Mouse (Mus musculus): Measurements from ENCODE around the gene Ybx3.

- TF ChIP-seq CTCF (IDR thresholded peaks at IDR 0.05; ENCODE audit: control insufficient read depth, insufficient read depth, insufficient replicate concordance, low read depth, low read length) (no peak), POLR2A (IDR thresholded peaks at IDR 0.05; ENCODE audit: control insufficient read depth, low read depth, low read length) (no peak)
Observed at GRCm38 (mm10) chr6:131404260-131404659, 16.0 kb upstream of the Ybx3 start.
